Mouse (Mus musculus) neutrophil, adult 5-6 weeks (primary cell): ENCODE data around the gene Trub1. TPM values are rescaled to one million over a fixed set of nuclear protein-coding genes. Genes with fewer than 3 reads are reported as not detected.

Source experiments
- ATAC-seq: fragments of 151-379, 151-347 bp; 2 replicates; pipeline ENCODE4 v1.8.0; 2017; ENCODE audit warnings: mild to moderate bottlenecking, moderate TSS enrichment; ENCODE audit not compliant: insufficient number of reproducible peaks, poor library complexity, low FRiP score, severe bottlenecking; ENCODE audit errors: extremely low read depth
- total RNA-seq: library from RNA; stranded (forward); fragments of 200-1000 nt; gene quantifications from 2 replicates; pipeline ENCODE4 v1.2.3, GENCODE M21; 2017

Trub1 gene
- 4.8 and 7.6 TPM in 2 replicates for total RNA-seq

DNA sequence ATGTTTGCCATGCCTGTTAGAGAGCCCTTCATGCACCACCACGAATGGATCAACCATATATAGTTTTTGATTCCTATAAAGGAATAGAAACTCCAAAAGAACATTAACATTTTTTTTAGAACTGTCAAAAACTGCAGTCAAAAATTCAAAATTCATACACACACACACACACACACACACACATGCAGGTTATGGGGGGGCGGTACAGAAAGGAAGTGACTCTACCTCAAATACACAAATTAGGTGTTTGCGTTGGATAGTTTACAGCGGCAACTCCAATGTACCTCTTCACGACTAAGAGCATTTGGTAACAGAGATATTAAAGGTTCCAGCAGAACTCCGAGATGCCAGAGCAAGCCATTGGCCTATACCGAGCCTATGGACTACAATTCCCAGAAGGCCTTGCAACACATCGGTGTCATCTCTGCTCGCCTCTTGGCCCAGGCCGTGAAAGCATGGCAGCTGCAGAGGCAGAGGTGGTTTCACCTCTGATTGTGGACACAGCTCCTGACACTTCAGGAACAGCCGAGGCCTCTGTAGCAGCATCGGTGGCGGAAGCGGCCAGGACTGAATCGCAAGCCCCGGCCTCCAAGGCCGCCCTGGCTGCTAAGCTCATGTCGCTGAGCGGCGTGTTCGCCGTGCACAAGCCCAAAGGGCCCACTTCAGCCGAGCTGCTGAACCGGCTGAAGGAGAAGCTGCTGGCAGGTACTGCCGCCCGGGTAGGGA lies at the start of gene Trub1:
Trub1 (plus strand) TSS at position 421 of the 726 bp plus-strand sequence.
- ATAC-seq: peak; percentile 93

DNA sequence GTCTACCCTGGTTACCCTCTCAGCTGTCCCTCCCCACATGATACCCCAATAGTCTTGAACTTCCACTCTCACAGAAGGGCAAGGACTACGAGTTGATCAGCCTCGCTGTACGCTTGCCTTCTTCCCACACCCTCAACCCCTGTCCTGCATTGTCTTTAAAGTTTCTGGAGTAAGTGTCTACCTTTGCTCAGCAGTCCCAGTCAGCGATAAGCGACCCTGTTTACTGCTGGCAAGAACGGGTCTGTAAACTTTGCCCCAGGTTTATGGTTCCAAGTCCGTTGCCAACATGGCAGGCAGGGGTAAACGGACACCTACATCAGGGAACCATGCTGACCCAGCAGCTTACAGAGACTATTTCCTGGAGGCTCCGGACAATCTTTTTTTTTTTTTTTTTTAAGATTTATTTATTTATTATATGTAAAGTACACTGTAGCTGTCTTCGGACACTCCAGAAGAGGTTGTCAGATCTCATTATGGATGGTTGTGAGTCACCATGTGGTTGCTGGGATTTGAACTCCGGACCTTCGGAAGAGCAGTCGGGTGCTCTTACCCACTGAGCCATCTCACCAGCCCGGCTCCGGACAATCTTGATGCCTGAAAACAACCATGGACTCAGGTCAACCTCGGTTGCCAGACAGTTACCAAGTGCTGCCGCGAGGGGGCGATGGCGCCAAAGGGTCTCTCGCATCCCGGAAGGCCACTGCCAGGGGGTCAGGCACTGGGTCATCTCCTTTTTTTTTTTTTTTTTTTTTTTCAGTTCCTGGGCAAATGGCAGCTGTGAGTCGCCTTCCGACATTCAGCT lies 48.8 kb upstream of the Trub1 start:
- ATAC-seq: peak; percentile 58; the same call in 1 of the 2 replicates

GRCm38 (mm10) chr19:57404502-57404848 lies 48.2 kb upstream of the Trub1 start:
- no peak for ATAC-seq

GRCm38 (mm10) chr19:57407947-57408346 lies 44.8 kb upstream of the Trub1 start:
- no peak for ATAC-seq

DNA sequence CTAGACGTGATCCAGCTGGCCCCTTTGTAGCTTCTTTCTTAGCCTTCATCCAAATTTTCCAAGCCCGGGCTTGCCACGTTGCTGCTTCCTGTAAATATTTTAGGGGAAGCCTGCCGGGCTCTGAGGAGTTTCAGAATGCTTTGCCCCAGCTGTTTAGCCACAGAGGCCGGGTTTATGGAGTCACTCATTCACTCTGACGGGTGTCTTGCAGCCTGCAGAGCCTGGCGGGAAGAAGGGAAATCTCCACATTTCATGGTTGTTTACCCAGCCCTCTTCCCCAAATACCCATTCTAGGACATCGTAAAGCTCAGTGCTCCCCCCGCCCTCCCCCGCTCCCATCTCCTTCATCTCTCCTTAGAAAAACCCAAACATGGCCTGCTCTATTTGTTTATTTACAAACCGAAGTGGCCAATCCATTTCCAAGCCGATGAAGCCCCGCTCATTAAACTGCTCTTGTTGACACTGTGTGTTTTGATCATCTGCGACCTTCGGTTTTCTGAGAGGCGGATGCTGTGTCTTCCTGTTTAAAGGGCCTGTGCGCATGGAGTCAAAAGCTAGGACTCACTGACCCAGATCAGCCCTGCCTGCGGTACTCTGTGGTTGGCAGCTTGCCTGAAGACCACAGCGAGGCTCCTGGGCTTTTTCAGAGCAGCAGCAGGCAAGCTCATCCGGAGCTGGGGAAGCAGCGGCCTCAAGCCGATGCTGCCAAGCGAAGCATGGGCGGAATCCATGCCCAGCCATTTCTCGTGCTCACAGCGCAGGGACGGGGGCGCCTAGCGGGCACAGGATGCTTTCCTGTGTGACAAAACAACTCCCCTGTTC lies 41.1 kb upstream of the Trub1 start:
- ATAC-seq: peak; percentile 14; the same call in 1 of the 2 replicates

- ATAC-seq: no peak
These were observed 39.5 kb upstream of the Trub1 start for GRCm38 (mm10) chr19:57413170-57413569.

DNA sequence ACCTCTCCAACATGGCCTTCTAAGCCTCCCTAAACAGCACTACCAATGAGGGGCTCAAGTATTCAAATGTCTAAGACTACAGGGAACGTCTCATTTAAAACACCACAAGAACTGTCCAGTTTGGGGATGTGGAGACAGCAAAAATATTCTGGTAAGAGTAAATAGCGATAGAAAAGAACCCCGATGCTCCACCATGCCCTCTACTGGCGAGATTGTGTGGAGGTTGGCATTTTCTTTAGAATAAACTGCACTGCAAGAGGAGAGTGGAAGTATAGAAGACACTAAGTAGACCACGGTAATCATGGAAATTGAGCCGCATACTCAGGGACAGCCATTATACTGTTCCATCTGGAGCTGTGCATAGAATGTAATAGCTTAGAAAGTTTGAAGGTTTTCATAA lies 38.8 kb upstream of the Trub1 start:
- ATAC-seq: no peak

GRCm38 (mm10) chr19:57415031-57415807 lies 37.5 kb upstream of the Trub1 start:
- ATAC-seq: no peak

- ATAC-seq: no peak
These were observed 34.7 kb upstream of the Trub1 start for GRCm38 (mm10) chr19:57417800-57418580.

DNA sequence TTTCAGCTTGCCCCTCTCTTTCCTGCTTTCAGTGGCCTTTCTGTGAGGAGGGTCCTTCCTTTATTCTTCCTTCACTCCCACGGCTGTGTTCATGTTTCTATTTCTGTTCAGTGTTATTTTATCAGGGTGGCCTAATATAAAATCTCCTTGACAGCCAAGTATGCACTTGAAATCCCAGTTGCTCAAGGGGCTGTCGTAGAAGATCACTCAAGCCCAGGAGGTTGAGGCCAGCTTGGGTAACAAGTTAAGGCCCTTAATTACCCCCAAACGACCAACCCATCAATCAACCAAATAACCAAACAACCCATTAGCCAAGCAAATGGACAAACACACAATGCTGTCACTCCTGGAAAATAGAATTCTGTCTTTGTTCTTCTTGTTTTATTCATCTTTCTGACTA lies 29.3 kb upstream of the Trub1 start:
- ATAC-seq: no peak

DNA sequence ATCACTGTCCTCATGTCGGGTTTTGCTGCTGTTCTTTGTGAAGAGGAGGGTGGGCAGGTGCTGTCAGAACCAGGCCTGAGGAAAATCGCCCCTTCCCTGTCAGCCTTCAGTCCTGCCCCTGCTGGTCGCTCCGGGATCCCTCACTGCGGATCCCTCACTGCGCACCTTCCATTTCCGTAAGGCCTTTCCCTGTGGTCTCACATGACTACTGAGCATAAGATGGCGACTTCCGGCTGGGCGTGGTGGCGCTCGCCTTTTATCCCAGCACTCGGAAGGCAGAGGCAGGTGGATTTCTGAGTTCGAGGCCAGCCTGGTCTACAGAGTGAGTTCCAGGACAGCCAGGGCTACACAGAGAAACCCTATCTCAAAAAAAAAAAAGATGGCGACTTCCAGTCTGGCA lies 27.4 kb upstream of the Trub1 start:
- no peak for ATAC-seq

- ATAC-seq: no peak
These were observed 25.9 kb upstream of the Trub1 start for GRCm38 (mm10) chr19:57426841-57427240.

DNA sequence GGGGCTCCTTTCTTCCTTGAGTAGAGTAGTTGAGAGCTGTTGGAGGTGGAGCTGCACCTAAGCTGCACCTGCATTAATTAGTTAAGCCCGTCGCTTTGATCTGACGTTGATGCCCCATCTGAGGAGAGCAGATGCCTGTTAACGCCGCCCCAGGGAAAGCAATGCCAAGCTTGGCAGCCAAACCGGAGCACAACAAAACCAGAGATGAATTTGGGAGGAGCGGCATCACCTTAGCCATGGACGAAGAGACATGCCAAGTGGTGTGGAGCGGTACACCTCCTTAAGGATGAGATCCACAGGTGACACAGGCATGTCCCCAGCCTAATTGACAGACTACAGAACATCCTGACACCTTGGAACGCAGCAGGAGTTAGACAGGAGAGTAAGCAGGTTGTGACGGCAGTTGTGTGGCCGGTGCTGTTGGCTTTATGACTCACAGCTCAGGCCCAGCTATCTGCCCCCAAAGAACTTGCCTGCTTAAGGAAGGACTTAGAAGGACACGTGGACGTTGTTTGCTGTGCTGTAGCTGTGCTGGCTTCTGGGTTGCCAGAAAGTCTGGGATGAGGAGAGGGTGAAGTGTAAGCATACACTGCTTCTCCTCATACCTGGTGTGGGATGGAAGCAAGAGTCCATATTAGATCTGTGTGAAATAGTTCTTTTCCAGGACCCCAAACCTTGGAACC lies 24.8 kb upstream of the Trub1 start:
- ATAC-seq: no peak

DNA sequence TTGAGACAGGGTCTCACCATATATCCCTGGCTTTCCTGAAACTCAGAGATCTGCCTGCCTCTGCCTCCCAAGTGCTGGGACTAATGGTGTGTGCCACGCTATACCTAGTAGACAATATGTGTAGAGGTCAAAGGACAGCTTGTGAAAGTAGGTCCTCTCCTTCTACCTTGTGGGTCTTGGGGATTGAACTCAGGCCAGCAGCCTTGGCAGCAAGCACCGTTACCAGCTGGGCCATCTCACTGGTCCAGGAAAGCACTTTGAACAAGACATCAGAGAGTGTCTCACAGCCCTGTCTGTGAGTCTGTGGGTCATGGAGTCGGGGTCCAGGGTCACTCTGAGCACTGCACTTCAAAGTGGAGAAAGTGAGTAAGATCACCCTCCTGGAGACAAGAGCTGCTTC lies 24.1 kb upstream of the Trub1 start:
- ATAC-seq: no peak

DNA sequence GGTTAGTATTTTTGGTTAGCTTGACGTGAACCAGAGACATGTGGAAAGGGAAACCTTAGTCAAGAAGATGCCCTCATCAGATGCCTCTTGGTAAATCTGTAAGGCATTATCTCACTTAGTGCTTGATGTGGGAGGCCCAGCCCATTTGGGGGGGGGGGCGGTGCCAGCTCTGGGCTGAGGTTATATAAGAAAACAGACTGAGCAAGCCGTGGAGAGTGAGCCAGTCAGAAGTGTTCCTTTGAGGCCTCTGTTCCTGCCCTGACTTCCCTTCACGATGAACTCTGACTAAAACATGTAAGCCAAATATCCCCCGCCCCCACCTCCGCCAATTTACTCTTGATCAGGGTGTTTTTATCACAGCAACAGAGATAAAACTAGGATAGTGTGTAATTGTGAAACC lies 22.8 kb upstream of the Trub1 start:
- ATAC-seq: no peak; the same call in 1 of the 2 replicates

GRCm38 (mm10) chr19:57431476-57431875 lies 21.2 kb upstream of the Trub1 start:
- ATAC-seq: no peak

- ATAC-seq: no peak
These were observed 18.7 kb upstream of the Trub1 start for GRCm38 (mm10) chr19:57434024-57434423.

DNA sequence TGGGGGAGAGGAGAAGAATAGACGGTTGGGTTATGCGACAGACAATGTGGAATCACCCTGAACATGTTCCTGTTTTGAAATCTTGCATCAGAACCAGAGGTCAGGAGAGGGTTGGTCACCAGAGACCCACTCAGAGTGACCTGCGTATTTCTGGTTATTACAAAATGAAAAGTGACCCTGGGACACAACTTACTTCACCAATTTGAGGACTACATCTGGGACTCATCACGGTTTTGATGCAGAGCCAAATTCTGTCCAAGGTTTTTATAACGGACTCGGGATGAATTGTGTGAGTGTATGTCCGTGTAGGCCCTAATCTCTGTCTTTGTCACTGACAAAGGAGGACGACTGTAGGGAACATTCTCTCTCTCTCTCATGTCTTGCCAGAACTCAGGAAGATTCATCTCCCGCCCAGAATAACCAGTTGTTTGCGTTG lies 16.1 kb upstream of the Trub1 start:
- ATAC-seq: no peak
